Mouse (Mus musculus) liver, embryonic 14.5 days (tissue): ENCODE results near the gene Slc22a12. TPM values are rescaled to one million over a fixed set of nuclear protein-coding genes. Genes with fewer than 3 reads are reported as not detected.

Experiments
- ATAC-seq: fragments of 200-750 bp; cut with Nextera tagmentation; 2 replicates; pipeline ENCODE4 v1.8.0; 2017; ENCODE audit warnings: moderate number of reproducible peaks, mild to moderate bottlenecking, moderate library complexity; ENCODE audit not compliant: insufficient read depth
- DNase-seq, 3 experiments: peaks; one replicate each; pipeline ENCODE4 v3.0.0-alpha.2; 2012 to 2013; ENCODE audit warnings: low read depth in 3 of 3, low spot score in 3 of 3
- H3K27ac ChIP-seq: fragments of 300-500 bp; sonication (generic); 2 replicates; pipeline ENCODE4 v1.5.1; 2014; ENCODE audit warnings: moderate library complexity, mild to moderate bottlenecking, control low read depth, inconsistent platforms
- H3K27me3 ChIP-seq: fragments of 300-500 bp; sonication (generic); 2 replicates; pipeline ENCODE4 v1.6.1; 2014; ENCODE audit warnings: mild to moderate bottlenecking, low read length, moderate library complexity; ENCODE audit not compliant: control insufficient read depth, insufficient read depth
- H3K36me3 ChIP-seq: fragments of 300-500 bp; sonication (generic); replicated peaks from 2 replicates; pipeline ENCODE4 v1.6.1; 2014; ENCODE audit warnings: low read depth; ENCODE audit not compliant: control insufficient read depth, insufficient read depth
- H3K4me1 ChIP-seq, 2 experiments: fragments of 200-500 bp in 1 of 2; fragments of 300-500 bp in 1 of 2; sonication (generic) in 1 of 2; replicated peaks; 2 replicates each; pipeline ENCODE4 v1.6.1; 2012 to 2014; ENCODE audit warnings: antibody characterized with exemption in 1 of 2, inconsistent platforms in 1 of 2, low read length in 1 of 2; ENCODE audit not compliant: control insufficient read depth in 2 of 2, insufficient read depth in 2 of 2
- H3K4me2 ChIP-seq: fragments of 300-500 bp; sonication (generic); 2 replicates; pipeline ENCODE4 v1.6.1; 2014; ENCODE audit warnings: low read depth, mild to moderate bottlenecking, control low read depth, moderate library complexity
- H3K4me3 ChIP-seq, 2 experiments: fragments of 200-500 bp in 1 of 2; fragments of 300-500 bp in 1 of 2; sonication (generic) in 1 of 2; 2 replicates each; pipeline ENCODE4 v1.5.1; 2012 to 2014; ENCODE audit warnings: low read depth in 2 of 2, low read length in 2 of 2, mild to moderate bottlenecking in 2 of 2, control low read depth in 1 of 2, inconsistent platforms in 1 of 2, moderate library complexity in 1 of 2; ENCODE audit not compliant: insufficient read depth in 1 of 2
- H3K9ac ChIP-seq: fragments of 300-500 bp; sonication (generic); replicated peaks from 2 replicates; pipeline ENCODE4 v1.6.1; 2014; ENCODE audit warnings: mild to moderate bottlenecking, control low read depth, moderate library complexity
- H3K9me3 ChIP-seq: fragments of 300-500 bp; sonication (generic); 2 replicates; pipeline ENCODE4 v1.6.1; 2016; ENCODE audit warnings: low read length, mixed read lengths; ENCODE audit not compliant: control insufficient read depth
- CTCF ChIP-seq: IDR thresholded peaks from 2 replicates; pipeline ENCODE4 v1.5.1; 2016; ENCODE audit warnings: antibody characterized with exemption, low read depth, control low read depth
- EP300 ChIP-seq: IDR thresholded peaks from 2 replicates; pipeline ENCODE4 v1.6.1; 2016; ENCODE audit warnings: antibody characterized with exemption, low read depth
- WGBS: fragments of 180-500 bp; shearing (Covaris S2); extraction: QIAGEN DNeasy Blood & Tissue Kit; methylation state at CpG from one replicate; pipeline ENCODE4 v1.1.7; 2014; ENCODE audit not compliant: insufficient replicate concordance; 5-methylcytosine and 5-hydroxymethylcytosine counted together
- polyA plus RNA-seq, 2 experiments: library from polyadenylated mRNA; depleted of rRNA in 1 of 2; stranded (reverse) in 1 of 2; unstranded in 1 of 2; fragments of >200 nt; fragmentation: Nextera tagmentation in 1 of 2; extraction: Ambion mirVana in 1 of 2; gene quantifications; 2 replicates each; pipeline versions ENCODE4 v1.2.1 to v1.2.3; 2012 to 2014

Slc22a12 gene
- polyA plus RNA-seq, 2 experiments, result not detected

DNA sequence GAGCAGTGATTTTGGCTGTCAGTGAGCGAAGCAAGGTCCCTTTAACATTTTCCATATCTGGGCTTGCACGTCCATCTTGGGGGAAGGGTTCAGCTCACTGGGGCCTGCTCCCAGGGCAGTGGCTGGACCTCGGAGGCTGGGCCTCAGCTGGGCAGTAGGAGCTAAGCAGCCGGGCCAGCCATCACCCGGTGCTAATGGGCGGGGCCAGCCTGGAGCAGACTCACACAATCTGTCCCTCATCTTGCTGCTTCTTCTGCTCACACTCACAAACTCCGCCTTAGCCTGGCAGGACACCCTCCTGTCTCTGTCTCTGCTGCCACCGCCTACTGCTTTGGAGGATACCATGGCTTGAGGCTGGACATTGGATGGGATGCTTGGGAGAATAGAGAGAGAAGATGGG lies 26.7 kb downstream of the Slc22a12 start:
- Histone ChIP-seq H3K9ac (no peak overlapping the region), H3K27me3 (peaks cover 9% of the 10 kb centered on the region; the same call in 1 of the 2 replicates), H3K4me3 (no peak overlapping the region), H3K9me3 (no peaks in the 10 kb centered on the region), H3K4me2 (no peak overlapping the region), H3K4me1 (no peaks in the 10 kb centered on the region), H3K36me3 (no peaks in the 10 kb centered on the region), H3K27ac (no peak overlapping the region)
- TF ChIP-seq EP300, result no peak
- no peak for TF ChIP-seq CTCF
- ATAC-seq, result no peak
- no peak for DNase-seq
- WGBS, result 57% methylated on average over 8 of the region's 8 CpGs

DNA sequence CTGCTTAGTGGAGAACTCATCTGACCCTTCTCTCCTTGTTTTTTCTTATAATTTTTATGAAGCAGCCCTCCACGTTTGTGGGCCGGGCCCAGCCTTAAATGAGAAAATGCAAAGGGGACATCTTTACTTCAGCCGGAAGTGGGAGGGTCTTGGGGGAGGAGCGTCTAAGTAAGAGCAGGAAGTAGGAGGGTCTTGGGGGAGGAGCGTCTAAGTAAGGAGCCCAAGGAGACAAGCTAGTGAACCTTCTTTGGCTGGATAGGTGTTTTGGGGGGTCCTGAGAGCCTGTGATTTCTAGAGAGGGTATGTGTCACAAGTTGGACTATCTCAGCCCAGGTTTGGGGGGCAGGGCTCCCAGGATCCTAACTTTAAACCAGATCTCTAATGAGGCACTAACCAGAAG lies 27.4 kb downstream of the Slc22a12 start:
- no peaks in the 10 kb centered on the region for H3K36me3 ChIP-seq
- no peak overlapping the region for H3K4me2 ChIP-seq
- no peak overlapping the region for H3K4me3 ChIP-seq
- ATAC-seq (no peak), DNase-seq (no peak)
- no peak overlapping the region for H3K27ac ChIP-seq
- WGBS, result 24% methylated on average over 5 of the region's 5 CpGs
- H3K4me1 ChIP-seq, result no peaks in the 10 kb centered on the region
- no peak for TF ChIP-seq CTCF
- TF ChIP-seq EP300, result no peak
- no peaks in the 10 kb centered on the region for H3K9me3 ChIP-seq
- no peak overlapping the region for H3K9ac ChIP-seq
- peaks cover 9% of the 10 kb centered on the region; the same call in 1 of the 2 replicates for H3K27me3 ChIP-seq

DNA sequence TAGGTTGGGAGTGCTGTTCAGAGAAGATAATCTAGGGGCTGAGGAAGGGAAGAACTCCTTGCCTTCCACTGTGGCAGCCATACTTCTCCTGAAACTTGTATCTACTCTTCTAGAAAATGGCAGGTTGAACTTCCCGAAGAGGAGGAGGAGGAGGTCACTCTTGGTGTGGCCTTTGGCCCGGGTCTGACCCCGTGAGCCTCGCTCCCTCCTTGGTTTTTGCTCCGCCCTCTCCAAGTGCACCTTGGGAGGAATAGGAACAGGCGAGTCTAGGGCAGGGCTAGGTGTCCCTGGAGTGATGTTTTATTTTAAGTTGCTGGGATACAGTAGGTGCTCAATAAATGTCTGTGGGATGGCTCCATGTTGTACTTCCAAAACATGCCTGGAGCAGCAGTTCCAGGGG lies 27.9 kb downstream of the Slc22a12 start:
- Histone ChIP-seq H3K36me3 (no peaks in the 10 kb centered on the region), H3K4me1 (no peaks in the 10 kb centered on the region), H3K4me2 (no peak overlapping the region), H3K27ac (no peak overlapping the region), H3K9me3 (no peaks in the 10 kb centered on the region), H3K4me3 (no peak overlapping the region), H3K27me3 (peaks cover 9% of the 10 kb centered on the region; the same call in 1 of the 2 replicates), H3K9ac (no peak overlapping the region)
- ATAC-seq (no peak), DNase-seq (no peak)
- WGBS, result 51% methylated on average over 6 of the region's 6 CpGs
- no peak for TF ChIP-seq CTCF
- no peak for TF ChIP-seq EP300

DNA sequence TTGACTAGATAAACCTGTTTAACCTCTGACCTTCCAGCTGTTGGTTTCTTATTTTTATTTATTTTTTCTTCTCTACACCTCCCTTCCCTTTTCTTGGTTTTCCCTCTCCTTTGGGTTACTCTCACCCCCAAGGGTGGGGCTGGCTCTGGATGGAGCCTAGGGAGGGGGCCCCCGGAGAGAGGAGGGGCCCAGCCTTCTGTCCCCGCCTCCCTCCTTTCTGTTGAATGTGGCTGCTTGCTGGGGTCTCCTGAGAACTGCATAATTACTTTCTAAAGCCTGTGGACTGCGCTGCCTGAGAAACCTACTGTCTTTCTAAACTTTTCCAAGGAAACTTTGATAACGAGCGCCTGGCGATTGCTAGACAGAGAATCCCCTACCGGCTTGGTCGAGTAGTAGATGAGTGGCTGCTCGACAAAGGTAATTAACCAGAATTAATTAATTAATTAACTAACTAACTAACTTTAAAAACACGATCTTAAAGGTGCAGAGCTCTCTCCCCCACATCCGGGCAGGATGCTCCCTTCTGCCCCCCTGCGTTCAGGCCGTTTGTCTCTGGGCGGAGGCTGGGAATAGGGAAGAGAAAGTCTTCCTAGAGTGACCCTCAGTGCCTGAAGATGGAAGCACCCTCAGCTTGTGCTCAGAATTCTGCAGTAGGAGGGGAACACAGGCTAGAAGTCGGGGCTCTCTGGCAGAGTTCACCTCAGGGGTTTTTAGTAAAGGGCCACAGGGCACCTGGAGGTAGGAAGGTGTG lies 29.3 kb downstream of the Slc22a12 start:
- Histone ChIP-seq H3K4me1 (no peaks in the 10 kb centered on the region), H3K27ac (no peak overlapping the region), H3K4me3 (no peak overlapping the region), H3K9ac (no peak overlapping the region), H3K4me2 (no peak overlapping the region), H3K36me3 (no peaks in the 10 kb centered on the region), H3K9me3 (no peaks in the 10 kb centered on the region), H3K27me3 (peaks cover 9% of the 10 kb centered on the region; the same call in 1 of the 2 replicates)
- ATAC-seq (no peak), DNase-seq (no peak)
- no peak for TF ChIP-seq EP300
- no peak for TF ChIP-seq CTCF
- WGBS, result 15% methylated on average over 15 of the region's 15 CpGs

DNA sequence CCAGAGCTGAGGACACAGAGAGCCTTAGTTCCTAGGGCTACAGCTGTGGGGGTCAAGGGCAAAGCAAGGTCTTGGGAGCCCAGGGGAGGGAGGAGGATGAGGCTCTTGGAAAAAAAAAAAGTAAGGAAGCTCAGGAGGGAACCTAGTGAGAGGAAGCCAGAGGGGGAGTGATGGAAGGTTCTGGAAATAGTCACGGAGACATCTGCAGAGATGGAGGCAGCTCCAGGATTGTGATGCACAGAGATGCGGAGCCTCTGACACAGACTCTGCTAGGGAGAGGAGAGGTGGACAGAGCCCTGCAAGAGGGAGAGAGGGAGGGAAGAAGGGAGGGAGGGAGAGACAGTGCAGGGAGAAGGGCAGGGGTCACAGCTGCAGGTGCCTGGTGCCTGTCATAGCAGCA lies 32.3 kb downstream of the Slc22a12 start:
- Histone ChIP-seq H3K36me3 (no peaks in the 10 kb centered on the region), H3K27ac (no peak overlapping the region), H3K9ac (no peak overlapping the region), H3K4me3 (no peak overlapping the region), H3K4me1 (no peaks in the 10 kb centered on the region), H3K9me3 (no peaks in the 10 kb centered on the region), H3K27me3 (peaks cover 9% of the 10 kb centered on the region), H3K4me2 (no peak overlapping the region)
- 55% methylated on average over 2 of the region's 2 CpGs for WGBS
- no peak for TF ChIP-seq EP300
- no peak for TF ChIP-seq CTCF
- ATAC-seq (no peak), DNase-seq (no peak)
